Comparison of ENCODE assay signal across 13 mouse cellular contexts in genomic region chr13:92593731-92594396, GRCm38 (mm10). TPM values are rescaled to one million over a fixed set of nuclear protein-coding genes. Genes with fewer than 3 reads are reported as not detected.
DNase-seq lines count a peak whose midpoint lies in the region; ATAC-seq and TF ChIP-seq lines count a peak whose summit lies in the region.
"Had no signal": no experiment of that assay in that cellular context is flagged by ENCODE, and none has a peak within 500 bp of the region (broad histone marks: within the 10 kb centered on the region; RNA-seq: fewer than 3 reads in every experiment).

No protein-coding gene starts in this region.

- no peak for TF ChIP-seq EP300 in liver, postnatal 0 days (IDR thresholded peaks at IDR 0.05; ENCODE audit: low read depth)

- no peak for TF ChIP-seq CTCF in liver, postnatal 0 days (IDR thresholded peaks at IDR 0.05; ENCODE audit: low read depth)

- H3K4me3 ChIP-seq in heart, embryonic 13.5 days = no peak overlapping the region
- no peak overlapping the region for H3K4me3 ChIP-seq in forebrain, embryonic 14.5 days (ENCODE audit: low read depth, low read length)
- H3K4me3 ChIP-seq in liver, postnatal 0 days (ENCODE audit: low read depth, low read length) = no peak overlapping the region

- H3K36me3 ChIP-seq in heart, embryonic 13.5 days = no peaks in the 10 kb centered on the region
- H3K36me3 ChIP-seq in forebrain, embryonic 14.5 days (ENCODE audit: control insufficient read depth, insufficient read depth, low read length) = no peaks in the 10 kb centered on the region
- no peaks in the 10 kb centered on the region for H3K36me3 ChIP-seq in liver, postnatal 0 days (replicated peaks; ENCODE audit: insufficient read depth, low read length)

- H3K9ac ChIP-seq in heart, embryonic 13.5 days = no peak overlapping the region
- no peak overlapping the region for H3K9ac ChIP-seq in forebrain, embryonic 14.5 days (ENCODE audit: low read length)
- no peak overlapping the region for H3K9ac ChIP-seq in liver, postnatal 0 days (replicated peaks)

- intact Hi-C loops in left cerebral cortex, postnatal 25 days (cut with DNase I) = no loop called here

- 23% methylated on average over 3 of the region's 3 CpGs for WGBS in heart, embryonic 13.5 days
- WGBS in forebrain, embryonic 14.5 days = 18% methylated on average over 3 of the region's 3 CpGs
- WGBS in liver, postnatal 0 days (ENCODE audit: insufficient replicate concordance) = 34% methylated on average over 3 of the region's 3 CpGs

- no peak overlapping the region for H3K4me2 ChIP-seq in heart, embryonic 13.5 days
- H3K4me2 ChIP-seq in forebrain, embryonic 14.5 days (ENCODE audit: low read length) = no peak overlapping the region
- H3K4me2 ChIP-seq in liver, postnatal 0 days (ENCODE audit: low read depth, low read length) = peak overlapping the region; percentile 52; the same call in 1 of the 2 replicates

- no peaks in the 10 kb centered on the region for H3K9me3 ChIP-seq in heart, embryonic 13.5 days
- H3K9me3 ChIP-seq in forebrain, embryonic 14.5 days (replicated peaks; ENCODE audit: control insufficient read depth, low read length) = no peaks in the 10 kb centered on the region
- H3K9me3 ChIP-seq in liver, postnatal 0 days (ENCODE audit: low read length) = no peaks in the 10 kb centered on the region

- peak; percentile 58; the same call in 1 of the 2 replicates for ATAC-seq in heart, embryonic 13.5 days (ENCODE audit: extremely low read depth, insufficient number of reproducible peaks, low FRiP score, low TSS enrichment)
- ATAC-seq in forebrain, embryonic 14.5 days = peak; percentile 33; the same call in 1 of the 2 replicates
- ATAC-seq in liver, postnatal 0 days = no peak
- no peak for ATAC-seq in cerebellum, adult (ENCODE audit: insufficient number of reproducible peaks, low FRiP score, low TSS enrichment)

- no peak for DNase-seq in heart, adult 18-20 months
- peak; percentile 44 for DNase-seq in adrenal gland, postnatal 10 days
- DNase-seq in forebrain, embryonic 14.5 days (ENCODE audit: low spot score) = peak; percentile 34
- no peak for DNase-seq in liver, postnatal 0 days
- no peak for DNase-seq in left cerebral cortex, postnatal 25 days (ENCODE audit: low spot score in 2 of 2)
- no peak for DNase-seq in left cerebral cortex, adult 9 months (ENCODE audit: low spot score in 2 of 2)
- DNase-seq: layer of hippocampus, postnatal 36 days; thymus, adult 2 months had no signal

- H3K27ac ChIP-seq in heart, embryonic 13.5 days (replicated peaks) = peak overlapping the region; percentile 60
- H3K27ac ChIP-seq in forebrain, embryonic 14.5 days (ENCODE audit: low read depth, low read length) = peak overlapping the region; percentile 49; the same call in 1 of the 2 replicates
- peak overlapping the region; percentile 77; the same call in 1 of the 2 replicates for H3K27ac ChIP-seq in liver, postnatal 0 days (ENCODE audit: low read depth)

- H3K27me3 ChIP-seq in heart, embryonic 13.5 days (replicated peaks) = no peaks in the 10 kb centered on the region
- no peaks in the 10 kb centered on the region for H3K27me3 ChIP-seq in forebrain, embryonic 14.5 days (replicated peaks; ENCODE audit: control insufficient read depth, insufficient read depth, low read length)
- no peaks in the 10 kb centered on the region for H3K27me3 ChIP-seq in liver, postnatal 0 days (ENCODE audit: insufficient read depth, low read length)
- H3K27me3 ChIP-seq: CH12.LX had no signal

- H3K4me1 ChIP-seq in heart, embryonic 13.5 days = peaks cover 41% of the 10 kb centered on the region
- peaks cover 18% of the 10 kb centered on the region for H3K4me1 ChIP-seq in forebrain, embryonic 14.5 days (ENCODE audit: control insufficient read depth, insufficient read depth, low read length)
- peaks cover 24% of the 10 kb centered on the region for H3K4me1 ChIP-seq in liver, postnatal 0 days (ENCODE audit: insufficient read depth)

RNA-seq across cellular contexts. Expression of gene Serinc5, which starts 17.0 kb away (rescaled TPM):
- polyA plus RNA-seq in heart, embryonic 13.5 days (2015; fragmentation: Nextera tagmentation; extraction: Ambion mirVana) = 9.4 and 10.4 TPM in 2 replicates
- total RNA-seq in heart, adult 18-20 months (2021) = 10 to 100 TPM; 10.2 to 12.4 TPM
- 10 to 100 TPM; 47.6 to 50.4 TPM for total RNA-seq in adrenal gland, postnatal 10 days (2021)
- polyA plus RNA-seq in forebrain, embryonic 14.5 days (2014; fragmentation: Nextera tagmentation; extraction: Ambion mirVana) = 13.7 and 15.5 TPM in 2 replicates
- 9.3 and 12.2 TPM in 2 replicates for polyA plus RNA-seq in liver, postnatal 0 days (2015; fragmentation: Nextera tagmentation; extraction: Ambion mirVana)
- total RNA-seq in left cerebral cortex, postnatal 25 days (2021) = 10 to 100 TPM; 56.3 to 71.3 TPM

RNA-seq across cellular contexts. Expression of gene Spz1, which starts 17.9 kb away (rescaled TPM):
- not detected in 2 replicates for polyA plus RNA-seq in heart, embryonic 13.5 days (2015; fragmentation: Nextera tagmentation; extraction: Ambion mirVana)
- total RNA-seq in heart, adult 18-20 months (2021) = not detected
- not detected for total RNA-seq in adrenal gland, postnatal 10 days (2021)
- polyA plus RNA-seq in forebrain, embryonic 14.5 days (2014; fragmentation: Nextera tagmentation; extraction: Ambion mirVana) = not detected in 2 replicates
- not detected in 2 replicates for polyA plus RNA-seq in liver, postnatal 0 days (2015; fragmentation: Nextera tagmentation; extraction: Ambion mirVana)
- not detected for total RNA-seq in left cerebral cortex, postnatal 25 days (2021)
- total RNA-seq: CH12.LX; gastrocnemius, adult 18-20 months; layer of hippocampus, postnatal 36 days; megakaryocyte-erythroid progenitor cell, adult 5-6 weeks had no signal

Comparison
In these comparisons a context has a peak if more than half of its experiments do, and no peak if none do; other contexts are left out.
1. ATAC-seq: peak in heart, embryonic 13.5 days (single experiment) and forebrain, embryonic 14.5 days (single experiment); none in liver, postnatal 0 days (single experiment) and cerebellum, adult (single experiment).
2. DNase-seq: peak in adrenal gland, postnatal 10 days (single experiment) and forebrain, embryonic 14.5 days (single experiment); none in heart, adult 18-20 months (0 of 2), liver, postnatal 0 days (single experiment), left cerebral cortex, postnatal 25 days (0 of 2) and left cerebral cortex, adult 9 months (0 of 2).
3. Peak in every context shown above with its lines, with median percentiles within 50 percentile points of each other: H3K27ac ChIP-seq.